Mouse (Mus musculus) cerebellum, adult 2 months (tissue): Measurements from ENCODE around the gene Arl15.

ENCODE experiments used
- CTCF ChIP-seq: fragments of 200-500 bp; IDR thresholded peaks from 2 replicates; pipeline ENCODE4 v1.5.1; 2011; ENCODE audit warnings: low read depth, mild to moderate bottlenecking, control low read depth, low read length, moderate library complexity, borderline replicate concordance; ENCODE audit not compliant: insufficient read depth
- POLR2A ChIP-seq: fragments of 200-500 bp; IDR thresholded peaks from 2 replicates; pipeline ENCODE4 v1.6.1; 2011; ENCODE audit warnings: low read length, control low read depth, borderline replicate concordance; ENCODE audit not compliant: insufficient read depth

DNA sequence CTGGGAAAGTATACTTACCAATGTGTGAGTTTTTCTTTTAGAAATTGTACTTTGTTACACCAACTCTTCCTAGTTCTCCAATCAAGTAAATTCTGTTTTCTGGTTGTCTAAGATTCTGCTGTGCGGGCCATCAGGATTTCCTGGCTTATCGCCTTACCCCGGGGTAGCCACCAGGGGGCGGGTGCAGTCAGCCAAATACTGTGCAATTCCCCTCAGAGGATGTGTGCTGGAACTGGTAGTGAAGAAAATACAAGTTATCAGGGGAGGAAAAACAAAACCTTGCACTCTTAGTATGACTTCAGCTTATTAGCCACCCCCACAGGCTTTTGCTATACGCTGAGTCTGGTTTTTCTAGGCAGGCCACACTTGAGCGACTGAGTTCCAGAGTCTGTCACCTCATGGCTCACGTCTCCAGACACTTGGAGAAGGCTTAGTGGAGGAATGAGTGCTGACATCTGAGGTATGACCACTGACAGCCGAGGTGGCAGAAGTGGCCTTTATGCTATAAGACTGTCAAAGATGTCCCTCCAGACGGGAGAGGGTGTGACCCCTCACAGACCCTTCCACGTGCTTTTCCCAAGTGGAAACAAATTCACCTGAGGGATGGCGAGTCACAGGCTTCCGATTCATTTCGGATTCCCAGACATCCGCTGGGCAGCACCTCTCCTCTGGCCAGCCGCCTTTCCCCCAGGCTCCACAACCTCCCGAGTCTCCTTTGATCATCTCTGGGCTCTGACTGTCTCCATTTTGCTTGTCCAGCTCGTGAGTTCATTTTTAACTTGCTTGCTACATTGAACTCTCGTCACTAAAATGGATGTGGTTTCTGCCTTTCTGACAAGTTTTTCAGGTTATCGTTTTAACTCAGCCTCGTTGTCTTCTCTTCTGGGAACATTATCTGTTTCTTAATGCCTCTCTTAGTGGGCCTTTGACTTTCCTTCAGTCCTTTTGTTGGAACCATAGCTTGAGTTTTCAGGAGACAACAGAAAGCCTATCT is 75.2 kb downstream of the Arl15 start:
- TF ChIP-seq POLR2A (no peak), CTCF (peak; percentile 81)
